17 mouse cellular contexts compared by ENCODE assay signal in the genomic region with DNA sequence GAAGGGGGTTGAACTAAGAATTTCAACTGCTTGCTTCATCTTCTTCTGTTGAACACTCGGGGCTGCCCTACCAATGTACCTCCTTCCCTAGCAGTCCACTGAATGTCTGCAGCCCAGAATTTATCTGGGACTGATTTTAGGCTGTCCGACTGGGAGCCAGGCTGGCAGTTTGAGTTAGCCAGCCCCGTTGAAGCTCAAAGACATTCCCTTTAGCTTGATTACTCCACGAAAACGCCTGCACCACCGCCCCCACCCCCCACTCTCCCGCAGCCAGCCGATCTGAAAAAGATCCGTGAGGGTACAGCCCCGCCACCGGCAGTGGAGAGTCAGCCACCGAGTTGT. TPM values are rescaled to one million over a fixed set of nuclear protein-coding genes. Genes with fewer than 3 reads are reported as not detected.
DNase-seq lines count a peak whose midpoint lies in the region; ATAC-seq lines count a peak whose summit lies in the region.
"Had no signal": no experiment of that assay in that cellular context is flagged by ENCODE, and none has a peak within 500 bp of the region (broad histone marks: within the 10 kb centered on the region; RNA-seq: fewer than 3 reads in every experiment).

No protein-coding gene starts in this region.

- H3K36me3 ChIP-seq in heart, embryonic 12.5 days = 0 out of 2 replicates have a peak, but pooled peaks cover 7% of the 10 kb centered on the region
- no peaks in the 10 kb centered on the region for H3K36me3 ChIP-seq in heart, embryonic 16.5 days (ENCODE audit: control insufficient read depth, insufficient read depth)
- H3K36me3 ChIP-seq: intestine, embryonic 15.5 days; neural tube, embryonic 15.5 days; stomach, embryonic 15.5 days had no signal

- intact Hi-C loops in heart, postnatal 36 days (cut with DNase I) = no loop called here
- intact Hi-C loops in gastrocnemius, postnatal 36 days (cut with DNase I) = no loop called here

- peaks cover 36% of the 10 kb centered on the region for H3K4me1 ChIP-seq in heart, embryonic 12.5 days (replicated peaks)
- H3K4me1 ChIP-seq in heart, embryonic 16.5 days (ENCODE audit: control insufficient read depth, insufficient read depth, low read length) = peaks cover 6% of the 10 kb centered on the region; the same call in 1 of the 2 replicates

- 1% methylated on average over 12 of the region's 12 CpGs for WGBS in heart, embryonic 12.5 days
- WGBS in heart, embryonic 16.5 days = 5% methylated on average over 12 of the region's 12 CpGs

- H3K4me2 ChIP-seq in heart, embryonic 12.5 days = peak overlapping the region; percentile 89
- peak overlapping the region; percentile 73 for H3K4me2 ChIP-seq in heart, embryonic 16.5 days (ENCODE audit: low read depth, low read length)
- H3K4me2 ChIP-seq: intestine, embryonic 15.5 days; neural tube, embryonic 15.5 days had no signal

- no peak for DNase-seq in heart, postnatal 36 days
- DNase-seq in urinary bladder, postnatal 14 days (ENCODE audit: low spot score) = peak; percentile 7
- no peak for DNase-seq in urinary bladder, postnatal 10 days (ENCODE audit: low spot score)
- no peak for DNase-seq in gastrocnemius, postnatal 36 days
- no peak for DNase-seq in thymus, postnatal 4 days
- DNase-seq: adrenal gland, adult 8-10 months; cerebellum, adult 11 months; thymus, postnatal 36 days had no signal

- peak overlapping the region; percentile 92 for H3K9ac ChIP-seq in heart, embryonic 12.5 days
- peak overlapping the region; percentile 91 for H3K9ac ChIP-seq in heart, embryonic 16.5 days (ENCODE audit: low read length)
- H3K9ac ChIP-seq: intestine, embryonic 15.5 days; neural tube, embryonic 15.5 days; stomach, embryonic 15.5 days had no signal

- H3K4me3 ChIP-seq in heart, embryonic 12.5 days = peak overlapping the region; percentile 67
- peak overlapping the region; percentile 56 for H3K4me3 ChIP-seq in heart, embryonic 16.5 days (ENCODE audit: low read length)
- H3K4me3 ChIP-seq: intestine, embryonic 15.5 days; neural tube, embryonic 15.5 days had no signal

- peaks cover 9% of the 10 kb centered on the region; the same call in 1 of the 2 replicates for H3K27me3 ChIP-seq in heart, embryonic 12.5 days (replicated peaks)
- peaks cover 13% of the 10 kb centered on the region for H3K27me3 ChIP-seq in heart, embryonic 16.5 days (ENCODE audit: control insufficient read depth, insufficient read depth, low read length)

- H3K9me3 ChIP-seq in heart, embryonic 12.5 days (replicated peaks) = no peaks in the 10 kb centered on the region
- no peaks in the 10 kb centered on the region for H3K9me3 ChIP-seq in heart, embryonic 16.5 days (replicated peaks; ENCODE audit: control insufficient read depth, low read length)
- H3K9me3 ChIP-seq: intestine, embryonic 15.5 days; neural tube, embryonic 15.5 days; stomach, embryonic 15.5 days had no signal

- H3K27ac ChIP-seq in heart, embryonic 12.5 days (ENCODE audit: poor library complexity, severe bottlenecking) = peak overlapping the region; percentile 95
- peak overlapping the region; percentile 82 for H3K27ac ChIP-seq in heart, embryonic 16.5 days (ENCODE audit: low read length)
- H3K27ac ChIP-seq: intestine, embryonic 15.5 days; macrophage; neural tube, embryonic 15.5 days; stomach, embryonic 15.5 days had no signal

- no peak for ATAC-seq in heart, embryonic 12.5 days (ENCODE audit: insufficient number of reproducible peaks, low FRiP score)
- no peak for ATAC-seq in heart, embryonic 16.5 days (replicated peaks; ENCODE audit: extremely low read depth, insufficient read depth, low FRiP score)
- ATAC-seq: intestine, embryonic 15.5 days; Patski had no signal

RNA-seq across cellular contexts. Expression of gene Tbx5, which starts 3.4 kb away (rescaled TPM):
- polyA plus RNA-seq in heart, embryonic 12.5 days (2016; fragmentation: Nextera tagmentation; extraction: Ambion mirVana) = 42.6 and 45.6 TPM in 2 replicates
- 10 to 100 TPM; 26.5 to 40.1 TPM for total RNA-seq in heart, postnatal 36 days (2021)
- 30.5 and 36.3 TPM in 2 replicates for polyA plus RNA-seq in heart, embryonic 16.5 days (2015; fragmentation: Nextera tagmentation; extraction: Ambion mirVana)
- total RNA-seq in gastrocnemius, postnatal 36 days (2021) = not detected
- total RNA-seq: layer of hippocampus, adult 18-20 months; left cerebral cortex, adult 8-10 months had no signal
- polyA plus RNA-seq: macrophage, Patski had no signal

Comparison
In these comparisons a context has a peak if more than half of its experiments do, and no peak if none do; other contexts are left out.
1. RNA of gene Tbx5, which starts 3.4 kb away (total RNA-seq): 26.5 to 40.1 TPM in heart, postnatal 36 days; not detected in gastrocnemius, postnatal 36 days; every median in the first group is over 10 times any median in the second.